Mouse (Mus musculus): ENCODE measurements around the gene Kptn.

- no peak for TF ChIP-seq POLR2A (IDR thresholded peaks at IDR 0.05; ENCODE audit: low read depth, low read length)
- TF ChIP-seq CTCF (IDR thresholded peaks at IDR 0.05; ENCODE audit: extremely low read depth, insufficient read depth, insufficient read length, insufficient replicate concordance) = no peak
Measured at GRCm38 (mm10) chr7:16129421-16129845, 9.7 kb downstream of the Kptn start, which contains the start of gene Slc8a2.

All from spleen, adult 2 months (tissue).